Mouse (Mus musculus): ENCODE data around the gene Gm11172. TPM values are rescaled to one million over a fixed set of nuclear protein-coding genes. Genes with fewer than 3 reads are reported as not detected.

The Gm11172 gene
- polyA plus RNA-seq, 1 experiment from 2014 or later, result not detected

- Histone ChIP-seq H3K27me3 (no peaks in the 10 kb centered on the region), H3K36me3 (peaks cover 6% of the 10 kb centered on the region; the same call in 1 of the 2 replicates), H3K9ac (no peak overlapping the region; the same call in 1 of the 2 replicates), H3K4me2 (replicated peaks) (no peak overlapping the region; the same call in 1 of the 2 replicates), H3K27ac (peak overlapping the region; percentile 37; the same call in 1 of the 2 replicates), H3K4me1 (peaks cover 44% of the 10 kb centered on the region), H3K9me3 (no peaks in the 10 kb centered on the region), H3K4me3 (no peak overlapping the region)
- ATAC-seq (ENCODE audit: insufficient number of reproducible peaks, insufficient read depth, low FRiP score, low TSS enrichment), result no peak
- WGBS, result 61% methylated on average over 1 of the region's 1 CpGs
Observed at GRCm38 (mm10) chr16:10837903-10838302, 25.2 kb downstream of the Gm11172 start.

- Histone ChIP-seq H3K36me3 (peaks cover 6% of the 10 kb centered on the region; the same call in 1 of the 2 replicates), H3K4me1 (peaks cover 49% of the 10 kb centered on the region), H3K4me2 (replicated peaks) (no peak overlapping the region; the same call in 1 of the 2 replicates), H3K4me3 (no peak overlapping the region), H3K27ac (peak overlapping the region; percentile 37; the same call in 1 of the 2 replicates), H3K27me3 (no peaks in the 10 kb centered on the region), H3K9ac (no peak overlapping the region; the same call in 1 of the 2 replicates), H3K9me3 (no peaks in the 10 kb centered on the region)
- WGBS, result 29% methylated on average over 10 of the region's 10 CpGs
- ATAC-seq (ENCODE audit: insufficient number of reproducible peaks, insufficient read depth, low FRiP score, low TSS enrichment), result no peak
Observed at GRCm38 (mm10) chr16:10838487-10839245, 26.0 kb downstream of the Gm11172 start.

- peaks cover 48% of the 10 kb centered on the region for H3K4me1 ChIP-seq
- 81% methylated on average over 13 of the region's 14 CpGs for WGBS
- H3K36me3 ChIP-seq, result peaks cover 6% of the 10 kb centered on the region; the same call in 1 of the 2 replicates
- no peak for ATAC-seq (ENCODE audit: insufficient number of reproducible peaks, insufficient read depth, low FRiP score, low TSS enrichment)
- H3K9ac ChIP-seq, result no peak overlapping the region
- no peak overlapping the region for H3K4me2 ChIP-seq (replicated peaks)
- no peak overlapping the region for H3K27ac ChIP-seq
- H3K4me3 ChIP-seq, result no peak overlapping the region
- no peaks in the 10 kb centered on the region for H3K27me3 ChIP-seq
- H3K9me3 ChIP-seq, result no peaks in the 10 kb centered on the region
Observed at GRCm38 (mm10) chr16:10840018-10840417, 27.3 kb downstream of the Gm11172 start.

- H3K4me2 ChIP-seq (replicated peaks), result no peak overlapping the region
- H3K27me3 ChIP-seq, result no peaks in the 10 kb centered on the region
- no peak for ATAC-seq (ENCODE audit: insufficient number of reproducible peaks, insufficient read depth, low FRiP score, low TSS enrichment)
- peaks cover 6% of the 10 kb centered on the region; the same call in 1 of the 2 replicates for H3K36me3 ChIP-seq
- 72% methylated on average over 4 of the region's 4 CpGs for WGBS
- H3K9me3 ChIP-seq, result no peaks in the 10 kb centered on the region
- H3K4me3 ChIP-seq, result no peak overlapping the region
- no peak overlapping the region for H3K9ac ChIP-seq
- H3K27ac ChIP-seq, result no peak overlapping the region
- H3K4me1 ChIP-seq, result peaks cover 40% of the 10 kb centered on the region
Observed at GRCm38 (mm10) chr16:10842282-10842855, 29.7 kb downstream of the Gm11172 start.

GRCm38 (mm10) chr16:10843486-10844318, 31.0 kb downstream of the Gm11172 start:
- peaks cover 26% of the 10 kb centered on the region; the same call in 1 of the 2 replicates for H3K4me1 ChIP-seq

GRCm38 (mm10) chr16:10844319-10844670, 31.6 kb downstream of the Gm11172 start:
- WGBS, result 60% methylated on average over 6 of the region's 6 CpGs
- no peak overlapping the region for H3K4me3 ChIP-seq
- no peaks in the 10 kb centered on the region for H3K9me3 ChIP-seq
- ATAC-seq (ENCODE audit: insufficient number of reproducible peaks, insufficient read depth, low FRiP score, low TSS enrichment), result no peak
- H3K27ac ChIP-seq, result no peak overlapping the region; the same call in 1 of the 2 replicates
- peak overlapping the region; percentile 43; the same call in 1 of the 2 replicates for H3K4me2 ChIP-seq (replicated peaks)
- no peaks in the 10 kb centered on the region for H3K27me3 ChIP-seq
- peaks cover 25% of the 10 kb centered on the region for H3K4me1 ChIP-seq
- no peak overlapping the region for H3K9ac ChIP-seq
- H3K36me3 ChIP-seq, result peaks cover 6% of the 10 kb centered on the region; the same call in 1 of the 2 replicates

More at GRCm38 (mm10) chr16:10843486-10844318, 31.0 kb downstream of the Gm11172 start:
- H3K9ac ChIP-seq, result no peak overlapping the region
- peak overlapping the region; percentile 62; the same call in 1 of the 2 replicates for H3K27ac ChIP-seq
- no peaks in the 10 kb centered on the region for H3K9me3 ChIP-seq
- ATAC-seq (ENCODE audit: insufficient number of reproducible peaks, insufficient read depth, low FRiP score, low TSS enrichment), result no peak
- H3K36me3 ChIP-seq, result peaks cover 6% of the 10 kb centered on the region; the same call in 1 of the 2 replicates
- H3K27me3 ChIP-seq, result no peaks in the 10 kb centered on the region
- H3K4me2 ChIP-seq (replicated peaks), result peak overlapping the region; percentile 43
- 17% methylated on average over 18 of the region's 18 CpGs for WGBS
- 0 out of 2 replicates have a peak overlapping the region, but pooled peaks have one; percentile 8 for H3K4me3 ChIP-seq

GRCm38 (mm10) chr16:10845952-10846351, 33.2 kb downstream of the Gm11172 start:
- no peak overlapping the region for H3K27ac ChIP-seq
- no peaks in the 10 kb centered on the region for H3K27me3 ChIP-seq
- ATAC-seq (ENCODE audit: insufficient number of reproducible peaks, insufficient read depth, low FRiP score, low TSS enrichment), result no peak
- H3K4me3 ChIP-seq, result no peak overlapping the region
- no peaks in the 10 kb centered on the region for H3K36me3 ChIP-seq
- WGBS, result 90% methylated on average over 6 of the region's 6 CpGs
- H3K9me3 ChIP-seq, result no peaks in the 10 kb centered on the region
- H3K9ac ChIP-seq, result no peak overlapping the region
- no peak overlapping the region for H3K4me2 ChIP-seq (replicated peaks)
- peaks cover 34% of the 10 kb centered on the region for H3K4me1 ChIP-seq

GRCm38 (mm10) chr16:10846503-10846902, 33.8 kb downstream of the Gm11172 start:
- WGBS, result 55% methylated on average over 4 of the region's 4 CpGs
- H3K9me3 ChIP-seq, result no peaks in the 10 kb centered on the region
- H3K27ac ChIP-seq, result no peak overlapping the region
- peaks cover 39% of the 10 kb centered on the region for H3K4me1 ChIP-seq
- H3K9ac ChIP-seq, result no peak overlapping the region
- H3K27me3 ChIP-seq, result no peaks in the 10 kb centered on the region
- H3K4me2 ChIP-seq (replicated peaks), result no peak overlapping the region
- no peak for ATAC-seq (ENCODE audit: insufficient number of reproducible peaks, insufficient read depth, low FRiP score, low TSS enrichment)
- H3K36me3 ChIP-seq, result no peaks in the 10 kb centered on the region
- H3K4me3 ChIP-seq, result no peak overlapping the region

- Histone ChIP-seq H3K4me1 (peaks cover 27% of the 10 kb centered on the region), H3K27me3 (no peaks in the 10 kb centered on the region), H3K4me2 (replicated peaks) (no peak overlapping the region), H3K4me3 (no peak overlapping the region), H3K36me3 (no peaks in the 10 kb centered on the region), H3K9ac (no peak overlapping the region), H3K27ac (peak overlapping the region; percentile 77), H3K9me3 (no peaks in the 10 kb centered on the region)
- WGBS, result 35% methylated on average over 12 of the region's 12 CpGs
- ATAC-seq (ENCODE audit: insufficient number of reproducible peaks, insufficient read depth, low FRiP score, low TSS enrichment), result peak; percentile 28; the same call in 1 of the 2 replicates
Observed at GRCm38 (mm10) chr16:10849965-10850861, 37.5 kb downstream of the Gm11172 start.

GRCm38 (mm10) chr16:10850905-10851304, 38.2 kb downstream of the Gm11172 start:
- 66% methylated on average over 4 of the region's 4 CpGs for WGBS
- no peaks in the 10 kb centered on the region for H3K27me3 ChIP-seq
- no peaks in the 10 kb centered on the region for H3K9me3 ChIP-seq
- no peak overlapping the region for H3K4me3 ChIP-seq
- H3K27ac ChIP-seq, result peak overlapping the region; percentile 77
- H3K9ac ChIP-seq, result no peak overlapping the region
- peaks cover 27% of the 10 kb centered on the region for H3K4me1 ChIP-seq
- H3K36me3 ChIP-seq, result no peaks in the 10 kb centered on the region
- no peak overlapping the region for H3K4me2 ChIP-seq (replicated peaks)
- ATAC-seq (ENCODE audit: insufficient number of reproducible peaks, insufficient read depth, low FRiP score, low TSS enrichment), result no peak

All from embryonic facial prominence, embryonic 12.5 days (tissue).